Mouse (Mus musculus): ENCODE results near the gene Cdh1.

Gene Cdh1

DNA sequence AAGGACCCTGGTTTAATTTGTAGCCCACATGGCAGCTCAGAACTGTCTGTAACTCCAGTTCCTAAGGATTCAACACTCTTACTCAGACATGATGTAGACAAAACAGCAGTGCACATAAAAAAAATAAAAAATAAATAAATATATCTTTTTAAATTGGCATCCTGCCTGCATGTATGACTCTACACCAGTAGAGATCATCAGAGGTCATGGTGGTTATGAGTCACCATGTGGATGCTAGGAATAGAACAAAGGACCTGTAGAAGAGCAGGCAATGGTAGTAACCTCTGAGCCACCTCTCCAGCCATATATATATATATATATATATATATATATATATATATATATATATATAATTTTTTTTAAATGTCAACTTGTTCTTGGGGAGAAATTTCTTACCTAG, 52.9 kb downstream of the Cdh1 start:
- DNase-seq (ENCODE audit: low spot score): no peak

DNA sequence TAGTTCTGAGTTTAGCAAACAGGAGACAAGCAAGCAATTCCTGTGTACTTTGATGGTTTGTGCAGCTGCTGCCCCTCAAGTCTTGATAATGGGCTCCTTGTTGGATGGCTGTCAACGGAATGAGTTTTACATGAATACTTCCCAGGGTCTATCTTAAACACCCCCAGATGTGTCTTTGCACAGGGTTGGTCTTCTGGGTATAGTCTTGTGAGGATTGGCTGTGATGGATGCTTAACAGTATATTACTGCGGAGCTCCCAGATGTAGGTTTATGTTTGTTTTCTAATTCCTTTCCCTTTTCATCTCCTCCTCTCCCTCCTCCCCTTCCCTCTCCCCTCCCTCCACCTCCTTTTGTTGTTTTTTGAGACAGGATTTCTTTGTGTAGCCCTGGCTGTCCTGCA, 69.6 kb downstream of the Cdh1 start:
- no peak for DNase-seq (ENCODE audit: low spot score)

DNA sequence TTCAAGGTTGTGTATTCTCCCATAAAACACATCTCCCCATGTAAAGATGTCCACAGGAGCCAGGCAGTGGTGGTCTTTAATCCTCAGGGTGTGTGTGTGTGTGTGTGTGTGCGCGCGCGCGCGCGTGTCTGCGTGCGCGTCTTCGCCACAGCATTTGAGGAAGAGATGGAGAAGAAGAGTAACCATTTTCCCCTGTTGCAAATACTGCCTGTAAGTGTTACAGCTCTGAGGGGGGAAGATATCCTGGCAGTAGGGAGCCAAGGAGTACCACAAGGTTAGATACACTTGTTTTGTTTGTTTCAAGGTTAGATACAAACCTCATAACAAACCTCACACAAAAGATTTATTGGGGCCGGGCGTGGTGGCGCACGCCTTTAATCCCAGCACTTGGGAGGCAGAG, 71.2 kb downstream of the Cdh1 start:
- DNase-seq (ENCODE audit: low spot score): no peak

DNA sequence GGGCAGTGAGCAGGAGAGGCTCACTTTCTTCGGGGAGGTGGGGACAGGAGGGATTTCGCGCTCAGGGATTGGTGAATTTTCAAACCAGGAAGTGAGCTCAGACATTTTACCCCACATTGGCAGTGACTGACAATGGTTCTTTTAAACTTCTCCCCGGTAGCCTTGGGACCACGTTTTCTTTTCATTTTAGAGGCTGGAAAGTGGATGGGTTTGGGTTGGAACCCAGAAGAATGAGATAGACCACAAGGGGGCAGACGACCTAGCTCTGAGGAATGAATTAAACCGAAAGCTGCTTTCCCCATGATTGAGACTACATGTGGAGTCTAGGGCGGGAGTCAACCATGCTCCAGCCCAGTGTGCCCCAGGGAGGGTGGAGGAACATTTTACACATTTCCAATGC, 71.7 kb downstream of the Cdh1 start:
- no peak for DNase-seq (ENCODE audit: low spot score)

DNA sequence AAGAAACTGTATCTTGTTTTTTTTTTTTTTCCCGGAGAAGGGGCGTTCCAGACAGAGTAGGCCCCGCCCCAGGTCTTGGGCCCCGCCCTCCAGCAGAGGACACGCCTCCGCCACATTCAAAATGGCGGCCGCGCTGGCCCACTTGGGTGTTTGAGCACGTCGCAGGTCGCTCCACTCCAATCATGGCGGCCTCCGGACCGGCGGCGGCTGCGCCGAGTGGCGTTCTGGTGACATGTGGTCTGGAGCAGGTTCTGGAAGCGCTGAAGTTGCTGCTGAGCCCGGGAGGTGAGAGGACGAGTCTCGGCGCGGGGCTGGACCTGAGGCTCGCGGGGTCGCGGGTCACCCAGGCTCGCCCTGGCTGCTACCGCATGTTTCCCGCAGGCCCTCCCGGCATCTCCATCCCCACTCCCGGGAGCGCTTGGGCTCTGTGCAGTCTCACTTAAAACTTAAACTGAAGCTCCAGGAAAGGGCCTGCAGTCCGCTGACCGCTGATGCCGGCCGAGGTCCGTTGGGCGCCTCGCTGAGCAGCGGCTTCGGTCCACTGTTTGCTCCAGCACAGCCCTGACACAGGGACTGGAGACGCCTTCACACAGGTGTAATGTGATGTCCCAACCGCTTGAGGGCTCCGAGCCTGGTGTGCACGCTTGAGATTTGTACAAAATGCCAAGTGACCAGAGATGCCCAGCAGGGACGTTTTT, 80.0 kb downstream of the Cdh1 start, which contains the start of gene Tango6:
Gene Tango6 (plus strand): TSS at position 98 of the 698 bp plus-strand sequence.
- peak; percentile 87 for DNase-seq (ENCODE audit: low spot score)

DNA sequence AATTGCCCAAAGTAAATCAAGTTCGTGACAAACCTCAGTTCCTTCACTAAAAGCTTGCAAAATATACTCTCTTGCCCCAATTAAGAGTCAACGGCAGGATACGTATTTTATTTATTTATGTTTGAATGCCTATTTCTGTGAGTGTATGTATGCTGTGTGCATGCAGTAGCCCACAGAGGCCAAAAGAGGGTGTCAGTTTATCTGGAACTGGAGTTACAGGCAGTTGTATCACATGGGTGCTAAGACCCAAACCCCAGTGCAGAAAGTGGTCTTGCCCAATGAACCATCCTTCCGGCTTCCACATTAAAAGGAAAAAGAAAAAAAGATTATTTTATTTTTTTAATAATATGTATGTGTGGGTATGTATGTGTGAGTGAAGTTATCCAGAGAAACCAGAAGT, 81.2 kb downstream of the Cdh1 start:
- DNase-seq (ENCODE audit: low spot score): no peak

DNA sequence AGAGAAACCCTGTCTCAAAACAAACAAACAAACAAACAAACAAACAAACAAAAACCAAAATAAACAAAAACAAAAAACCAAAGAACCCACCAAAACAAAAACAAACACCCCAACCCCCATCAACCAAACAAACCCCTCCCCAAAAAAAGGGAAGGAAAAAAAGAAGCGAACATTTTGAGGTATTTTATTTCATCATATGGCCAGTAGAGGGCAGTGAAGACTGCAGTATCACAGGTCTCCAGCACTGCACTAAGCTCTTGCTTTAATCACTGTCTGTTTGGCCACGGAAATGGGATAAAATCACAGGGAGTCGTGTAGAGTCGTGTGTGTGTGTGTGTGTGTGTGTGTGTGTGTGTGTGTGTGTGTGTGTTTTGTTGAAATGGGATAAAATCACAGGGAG, 84.3 kb downstream of the Cdh1 start:
- no peak for DNase-seq (ENCODE audit: low spot score)

DNA sequence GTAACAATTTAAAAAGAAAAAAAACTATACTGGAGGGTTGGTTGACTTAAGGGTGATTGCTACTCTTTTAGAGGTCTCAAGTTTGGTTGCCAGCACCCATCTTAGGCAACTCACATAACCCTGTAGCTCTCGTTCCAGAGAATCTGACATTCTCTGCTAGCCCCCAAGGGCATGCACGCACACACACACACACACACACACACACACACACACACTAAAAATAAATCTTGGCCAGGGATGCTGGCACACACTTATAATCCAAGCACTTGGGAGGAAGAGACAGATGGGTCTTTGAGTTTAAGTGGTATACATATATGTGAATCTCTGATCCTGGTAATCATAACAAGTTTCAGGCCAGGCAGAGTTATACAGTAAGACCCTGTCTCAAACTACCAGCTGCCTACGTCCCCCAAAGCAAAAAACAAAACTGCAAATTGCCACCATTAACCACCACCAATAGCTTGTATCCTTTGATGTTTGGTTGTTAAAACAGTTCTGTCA, 94.6 kb downstream of the Cdh1 start:
- DNase-seq (ENCODE audit: low spot score): no peak

DNA sequence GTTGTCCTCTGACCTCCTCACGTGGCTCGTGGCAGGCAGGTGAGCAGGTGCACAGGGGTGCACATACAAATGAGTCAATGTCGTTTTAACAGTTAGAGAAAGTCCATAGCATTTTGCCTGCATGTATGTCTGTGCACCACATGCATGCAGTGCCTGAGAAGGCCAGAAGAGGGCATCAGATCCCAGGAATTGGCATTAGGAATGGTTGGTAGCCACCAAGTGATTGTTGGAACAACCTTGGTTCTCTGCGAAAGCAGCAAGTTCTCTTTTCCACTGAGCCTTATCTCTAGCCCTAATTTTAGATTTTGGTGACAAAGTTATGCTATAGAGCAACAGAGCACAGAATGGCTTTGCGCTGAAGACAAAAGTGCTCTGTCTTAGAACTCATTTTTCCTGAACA, 96.4 kb downstream of the Cdh1 start:
- no peak for DNase-seq (ENCODE audit: low spot score)

DNA sequence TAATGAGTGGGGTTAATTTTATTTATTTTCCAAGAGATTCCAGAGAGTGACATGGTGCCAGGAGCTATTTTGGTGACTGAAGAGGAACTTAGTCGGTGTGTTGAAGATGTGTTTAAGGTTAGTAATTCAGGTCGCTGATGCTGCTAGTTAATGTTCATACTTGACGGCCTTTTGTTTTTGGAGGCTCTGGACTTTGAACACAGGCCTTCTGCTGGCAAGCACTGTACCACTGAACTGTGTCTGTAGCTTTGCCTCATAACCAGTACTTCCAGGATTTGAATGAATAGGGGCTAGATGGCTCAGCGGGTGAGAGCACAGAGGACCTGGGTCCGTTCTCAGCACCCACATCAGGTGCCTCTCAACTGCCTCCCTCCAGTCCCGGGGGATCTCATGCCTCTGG, 97.0 kb downstream of the Cdh1 start:
- peak; percentile 7 for DNase-seq (ENCODE audit: low spot score)

DNA sequence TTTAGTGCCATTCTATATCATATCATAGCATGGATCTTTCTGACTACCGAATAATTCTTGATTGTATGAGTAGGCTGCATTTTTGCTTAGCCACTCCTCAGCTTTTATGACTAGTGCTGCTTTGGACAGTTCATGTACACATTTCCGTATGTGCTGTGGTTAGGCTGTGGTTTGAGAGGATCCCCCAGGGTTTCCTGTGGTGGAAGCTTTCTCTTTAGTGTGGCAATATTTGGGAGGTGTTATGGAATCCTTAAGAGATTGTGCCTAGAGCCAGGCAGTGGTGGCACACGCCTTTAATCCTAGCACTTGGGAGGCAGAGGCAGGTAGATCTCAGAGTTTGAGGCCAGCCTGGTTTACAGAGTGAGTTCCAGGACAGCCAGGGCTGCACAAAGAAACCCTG, 98.2 kb downstream of the Cdh1 start:
- DNase-seq (ENCODE audit: low spot score): no peak

DNA sequence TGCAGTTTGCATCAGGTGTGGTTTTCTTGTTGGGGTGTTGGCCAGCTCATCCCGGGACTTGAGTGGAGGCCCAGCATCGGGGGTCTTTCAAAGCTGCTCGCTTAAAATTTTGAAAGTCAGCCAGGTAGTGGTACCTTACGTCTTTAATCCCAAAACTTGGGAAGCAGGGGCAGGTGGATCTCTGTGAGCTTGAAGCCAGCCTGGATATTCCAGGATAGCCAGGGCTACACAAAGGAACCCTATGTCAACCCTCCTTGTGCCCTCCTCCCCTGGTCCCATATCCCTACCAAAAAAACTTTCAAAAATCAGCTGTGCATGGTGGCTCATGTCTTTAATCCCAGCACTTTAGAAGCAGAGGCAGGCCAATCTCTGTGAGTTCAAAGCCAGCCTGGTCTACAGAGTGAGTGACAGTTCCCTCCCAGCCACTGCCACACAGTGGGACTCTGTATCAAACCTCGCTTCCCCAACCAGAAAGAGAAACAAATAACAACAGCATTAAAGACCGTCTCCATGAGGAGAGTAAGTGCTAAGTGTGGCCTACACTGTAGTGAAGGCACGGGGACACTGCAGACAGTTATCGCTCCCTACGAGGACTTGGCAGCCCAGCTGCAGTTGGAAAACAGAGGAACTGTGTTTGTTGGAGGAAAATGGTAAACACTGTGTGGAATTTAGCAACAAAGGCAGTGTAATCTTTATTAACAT, 101.2 kb downstream of the Cdh1 start:
- DNase-seq (ENCODE audit: low spot score): no peak

DNA sequence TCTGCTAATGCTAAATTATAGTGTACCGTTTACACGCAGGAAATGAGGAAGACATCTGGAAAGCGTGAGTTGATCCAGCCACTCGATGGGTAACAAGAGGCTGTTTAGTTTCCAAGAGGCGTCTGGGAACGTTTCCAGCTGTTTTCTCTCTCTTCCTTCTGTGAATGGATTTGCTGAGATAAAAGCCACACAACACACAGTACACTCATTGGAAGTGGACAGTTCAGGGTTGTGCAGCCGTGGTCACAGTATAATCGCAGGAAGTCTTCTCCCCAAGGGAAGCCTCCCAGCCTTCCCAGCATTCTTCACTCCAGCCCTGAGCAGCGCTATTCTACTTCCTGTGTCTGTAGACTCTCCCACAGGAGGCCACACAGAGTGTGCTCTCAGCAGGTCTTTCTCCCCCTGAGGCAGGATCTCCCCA, 101.8 kb downstream of the Cdh1 start:
- no peak for DNase-seq (ENCODE audit: low spot score)

DNA sequence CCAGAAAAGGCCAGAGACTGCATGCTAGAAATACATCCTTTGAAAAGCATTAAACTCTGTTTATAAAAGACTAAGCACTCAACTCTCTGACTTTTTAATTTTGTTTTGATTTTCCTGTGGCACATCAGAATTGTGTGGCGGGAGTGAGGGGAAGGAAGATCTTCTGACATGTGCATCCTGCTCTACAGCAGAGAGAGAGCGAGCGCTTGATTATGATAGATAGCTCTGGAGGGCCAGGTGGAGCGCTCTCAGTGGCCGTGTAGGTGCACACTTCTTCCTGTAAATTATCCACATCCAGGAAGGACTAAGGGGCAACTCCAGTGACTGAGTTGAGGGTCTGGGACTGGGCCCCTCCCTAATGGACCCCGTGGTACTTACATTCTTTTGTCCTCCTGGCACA, 103.0 kb downstream of the Cdh1 start:
- DNase-seq (ENCODE audit: low spot score): no peak

DNA sequence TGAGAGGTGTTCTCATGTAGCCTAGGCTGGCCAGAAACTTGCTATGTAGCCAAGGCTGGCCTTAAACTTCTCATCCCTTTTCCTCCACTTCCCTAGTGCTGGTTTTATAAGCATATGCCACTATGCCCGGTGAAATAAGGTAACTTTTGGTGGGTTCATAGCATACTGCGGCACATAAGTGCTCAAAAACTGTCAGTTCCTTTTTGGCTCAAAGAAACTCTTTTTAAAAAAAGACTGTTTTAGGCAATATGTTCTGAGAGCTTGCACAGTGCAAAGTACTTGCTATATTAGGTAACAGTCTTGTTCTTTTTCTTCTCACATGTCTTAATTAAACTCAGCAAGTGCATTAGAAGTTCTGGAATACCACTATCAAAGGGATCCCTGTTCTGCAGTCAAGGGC, 106.9 kb downstream of the Cdh1 start:
- DNase-seq (ENCODE audit: low spot score): no peak

DNA sequence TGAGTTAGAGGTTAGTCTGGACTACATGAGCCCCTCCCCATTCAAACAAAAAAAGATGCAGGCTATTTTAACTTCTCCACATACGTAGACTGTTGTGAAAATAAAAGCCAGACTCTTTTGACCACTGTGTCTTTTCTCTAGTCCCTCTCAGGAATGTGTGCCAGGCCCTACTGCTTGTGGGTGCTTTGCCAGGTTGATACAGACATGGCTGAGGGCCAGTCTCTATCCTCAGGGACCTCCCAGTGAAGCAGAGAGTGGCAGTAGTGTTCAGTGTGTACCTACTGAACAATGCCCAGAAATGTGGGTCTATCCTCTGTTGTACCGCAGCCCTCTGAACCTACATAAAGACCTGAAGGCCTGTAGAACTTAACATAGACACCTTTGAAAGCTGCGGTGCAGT, 109.3 kb downstream of the Cdh1 start:
- no peak for DNase-seq (ENCODE audit: low spot score)

DNA sequence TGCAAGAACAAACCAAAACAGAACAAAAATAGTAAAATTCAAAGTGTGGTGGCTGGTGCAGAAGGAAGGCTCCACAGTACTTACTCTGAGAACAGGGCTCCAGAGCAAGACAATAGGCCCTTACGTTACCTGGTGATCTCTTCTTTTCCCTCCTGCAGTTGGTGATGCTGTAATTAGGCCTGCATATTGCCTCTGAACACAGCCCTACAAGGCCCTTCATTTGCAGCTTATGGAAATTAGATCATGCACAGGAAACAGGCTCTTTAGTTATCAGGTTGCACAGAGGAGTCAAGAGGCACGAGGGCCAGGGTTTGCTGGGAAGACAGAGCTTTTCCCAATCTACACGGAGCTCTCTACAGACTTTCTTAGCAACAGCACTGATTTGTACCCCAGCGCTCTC, 111.1 kb downstream of the Cdh1 start:
- no peak for DNase-seq (ENCODE audit: low spot score)

DNA sequence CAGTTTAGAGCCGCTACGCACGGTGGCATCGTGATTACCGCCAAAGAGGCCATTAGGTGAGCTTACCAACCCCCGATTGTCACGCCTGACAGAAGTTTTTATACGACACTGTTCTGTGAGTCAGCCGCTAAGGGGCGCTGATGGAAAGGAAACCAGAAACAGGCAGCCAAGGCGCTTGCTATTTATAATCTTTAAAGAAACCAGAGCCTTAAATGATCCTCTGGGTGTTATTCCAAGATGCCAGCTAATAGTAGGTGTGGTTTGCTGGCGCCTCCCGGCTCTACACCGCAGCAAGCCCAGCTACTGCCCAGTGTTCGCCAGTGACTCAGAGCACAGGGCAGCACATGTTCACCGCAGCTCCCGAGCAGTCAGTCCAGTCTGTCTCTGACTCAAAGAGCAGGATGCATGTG, 114.9 kb downstream of the Cdh1 start:
- DNase-seq (ENCODE audit: low spot score): peak; percentile 49

Data from yolk sac, embryonic 10.5 days (tissue).